Mouse (Mus musculus) cortical plate, adult 2 months (tissue): ENCODE data around the gene Gjb4.

ENCODE experiments used
- CTCF ChIP-seq: fragments of 200-500 bp; IDR thresholded peaks from 2 replicates; pipeline ENCODE4 v1.5.1; 2011; ENCODE audit warnings: mild to moderate bottlenecking, control low read depth, low read length; ENCODE audit not compliant: insufficient read depth; ENCODE audit errors: extremely low read depth
- POLR2A ChIP-seq: fragments of 200-500 bp; IDR thresholded peaks from 2 replicates; pipeline ENCODE4 v1.6.1; 2011; ENCODE audit warnings: mild to moderate bottlenecking, low read length, control low read depth; ENCODE audit not compliant: insufficient read depth; ENCODE audit errors: extremely low read depth

DNA sequence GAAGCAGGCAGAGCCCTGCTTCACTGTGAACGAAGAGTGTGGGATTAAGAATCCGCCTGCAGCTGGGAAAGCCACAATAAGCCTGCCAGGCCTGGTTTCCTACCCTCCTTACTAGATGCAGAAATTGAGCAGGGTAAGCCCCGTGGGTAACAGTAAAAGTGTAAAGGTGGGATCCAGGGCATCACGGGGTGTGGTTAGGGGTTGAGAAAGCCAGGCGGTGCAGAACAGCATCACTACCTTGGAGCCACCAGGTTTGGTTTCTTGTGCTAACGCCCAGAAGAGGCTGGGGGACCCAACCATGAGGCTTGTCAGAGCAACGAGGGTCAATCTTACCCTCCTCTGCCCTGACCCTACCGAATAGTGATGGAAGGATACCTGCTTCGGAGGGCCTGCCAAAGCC lies 39.3 kb downstream of the Gjb4 start:
- TF ChIP-seq CTCF (no peak), POLR2A (no peak)
